Mouse (Mus musculus): ENCODE data around the gene Pigv. TPM values are rescaled to one million over a fixed set of nuclear protein-coding genes. Genes with fewer than 3 reads are reported as not detected.

The Pigv gene
- polyA plus RNA-seq, 1 experiment from 2014 or later, result 11.8 TPM

- Histone ChIP-seq H3K4me2 (no peak overlapping the region), H3K4me3 (no peak overlapping the region), H3K4me1 (replicated peaks) (peaks cover 4% of the 10 kb centered on the region; the same call in 1 of the 2 replicates), H3K36me3 (peaks cover 31% of the 10 kb centered on the region), H3K27ac (no peak overlapping the region), H3K27me3 (no peaks in the 10 kb centered on the region), H3K9ac (no peak overlapping the region), H3K9me3 (replicated peaks) (no peaks in the 10 kb centered on the region)
- 94% methylated on average over 7 of the region's 7 CpGs for WGBS
- no peak for ATAC-seq (replicated peaks; ENCODE audit: insufficient number of reproducible peaks, insufficient read depth, low FRiP score, low read depth)
Measured at GRCm38 (mm10) chr4:133612416-133612815, 60.0 kb downstream of the Pigv start.

GRCm38 (mm10) chr4:133611815-133612214, 60.6 kb downstream of the Pigv start:
- H3K27me3 ChIP-seq, result no peaks in the 10 kb centered on the region
- no peak for ATAC-seq (replicated peaks; ENCODE audit: insufficient number of reproducible peaks, insufficient read depth, low FRiP score, low read depth)
- no peak overlapping the region for H3K9ac ChIP-seq
- H3K4me2 ChIP-seq, result no peak overlapping the region
- peaks cover 4% of the 10 kb centered on the region; the same call in 1 of the 2 replicates for H3K4me1 ChIP-seq (replicated peaks)
- peaks cover 31% of the 10 kb centered on the region for H3K36me3 ChIP-seq
- no peak overlapping the region for H3K27ac ChIP-seq
- H3K9me3 ChIP-seq (replicated peaks), result no peaks in the 10 kb centered on the region
- WGBS, result 96% methylated on average over 5 of the region's 5 CpGs
- no peak overlapping the region for H3K4me3 ChIP-seq

Small RNAs within 50 kb of the gene (microRNA-seq; reads per million reads assigned to microRNA genes)
- not detected for gene Mir7227

Other genes starting within 250 kb of the Pigv start
- 0.83 and 1.2 TPM in 2 replicates for gene Tent5b, start 192.5 kb downstream of the Pigv start, polyA plus RNA-seq (2015; fragmentation: Nextera tagmentation; extraction: Ambion mirVana)
- gene Trnp1, start 174.1 kb downstream of the Pigv start, polyA plus RNA-seq (2015; fragmentation: Nextera tagmentation; extraction: Ambion mirVana), result 1.3 and 1.4 TPM in 2 replicates
- 0.84 and 5.0 TPM in 2 replicates for gene Kdf1, start 153.7 kb downstream of the Pigv start, polyA plus RNA-seq (2015; fragmentation: Nextera tagmentation; extraction: Ambion mirVana)
- 199 and 206 TPM in 2 replicates for gene Nudc, start 126.7 kb downstream of the Pigv start, polyA plus RNA-seq (2015; fragmentation: Nextera tagmentation; extraction: Ambion mirVana)
- gene Nr0b2, start 119.3 kb downstream of the Pigv start, polyA plus RNA-seq (2015; fragmentation: Nextera tagmentation; extraction: Ambion mirVana), result 13.4 and 16.0 TPM in 2 replicates
- gene Gpatch3, start 97.9 kb downstream of the Pigv start, polyA plus RNA-seq (2015; fragmentation: Nextera tagmentation; extraction: Ambion mirVana), result 3.8 and 4.8 TPM in 2 replicates
- 10.4 and 11.8 TPM in 2 replicates for gene Gpn2, start 88.3 kb downstream of the Pigv start, polyA plus RNA-seq (2015; fragmentation: Nextera tagmentation; extraction: Ambion mirVana)
- gene Sfn, start 70.5 kb downstream of the Pigv start, polyA plus RNA-seq (2015; fragmentation: Nextera tagmentation; extraction: Ambion mirVana), result 3.0 and 25.1 TPM in 2 replicates
- 4.6 and 9.4 TPM in 2 replicates for gene Zdhhc18, start 22.5 kb downstream of the Pigv start, polyA plus RNA-seq (2015; fragmentation: Nextera tagmentation; extraction: Ambion mirVana)
- 16.5 and 20.4 TPM in 2 replicates for gene Arid1a, start 84.1 kb upstream of the Pigv start, polyA plus RNA-seq (2015; fragmentation: Nextera tagmentation; extraction: Ambion mirVana)
- gene Rps6ka1, start 215.2 kb upstream of the Pigv start, polyA plus RNA-seq (2015; fragmentation: Nextera tagmentation; extraction: Ambion mirVana), result 12.6 and 20.5 TPM in 2 replicates

Data from heart, embryonic 15.5 days (tissue).